Mouse (Mus musculus) left cerebral cortex, adult 18-20 months (tissue): ENCODE data around the gene Usp21. TPM values are rescaled to one million over a fixed set of nuclear protein-coding genes. Genes with fewer than 3 reads are reported as not detected.

Experiments used
- DNase-seq, 2 experiments: peaks; one replicate each; pipeline ENCODE4 v3.0.0; 2021 to 2022; ENCODE audit warnings: low spot score in 2 of 2, mixed read lengths in 1 of 2
- total RNA-seq, 2 experiments: library from RNA; stranded (reverse); gene quantifications; 2 replicates each; pipeline ENCODE4 v1.2.3; 2021

The Usp21 gene
- total RNA-seq, 2 experiments from 2014 or later, result 54.5 to 63.0 TPM

GRCm38 (mm10) chr1:171285096-171285892, 2.5 kb downstream of the Usp21 start:
- DNase-seq, result no peak

GRCm38 (mm10) chr1:171284491-171284890, 3.3 kb downstream of the Usp21 start:
- peak in 1 of 2 experiments; percentile 2 for DNase-seq

GRCm38 (mm10) chr1:171283188-171284160, 4.3 kb downstream of the Usp21 start:
- DNase-seq, result peak in 1 of 2 experiments; percentile 1

- DNase-seq, result peak in 1 of 2 experiments; percentile 1
Observed at GRCm38 (mm10) chr1:171282086-171282805, 5.5 kb downstream of the Usp21 start.

GRCm38 (mm10) chr1:171281528-171281923, 6.3 kb downstream of the Usp21 start:
- peak; percentile 77 to 81 for DNase-seq

- DNase-seq, result peak; percentile 88 to 92
Observed at GRCm38 (mm10) chr1:171280916-171281527, 6.8 kb downstream of the Usp21 start, which contains the start of gene Ppox. Gene Ppox (minus strand): TSS chr1:171281186.

- peak; percentile 1 to 8 for DNase-seq
Observed at GRCm38 (mm10) chr1:171280250-171280915, 7.4 kb downstream of the Usp21 start.

- no peak for DNase-seq
Observed at GRCm38 (mm10) chr1:171279721-171280120, 8.1 kb downstream of the Usp21 start.

- peak in 1 of 2 experiments; percentile 0 for DNase-seq
Observed at GRCm38 (mm10) chr1:171279012-171279705, 8.6 kb downstream of the Usp21 start.

- DNase-seq, result no peak
Observed at GRCm38 (mm10) chr1:171278436-171278835, 9.4 kb downstream of the Usp21 start.

GRCm38 (mm10) chr1:171277736-171278135, 10.1 kb downstream of the Usp21 start:
- DNase-seq, result no peak

- DNase-seq, result no peak
Observed at GRCm38 (mm10) chr1:171276110-171276748, 11.6 kb downstream of the Usp21 start.

GRCm38 (mm10) chr1:171275144-171275734, 12.6 kb downstream of the Usp21 start:
- no peak for DNase-seq

- DNase-seq, result no peak
Observed at GRCm38 (mm10) chr1:171274171-171274570, 13.6 kb downstream of the Usp21 start.

- no peak for DNase-seq
Observed at GRCm38 (mm10) chr1:171272086-171272485, 15.7 kb downstream of the Usp21 start.

- DNase-seq, result no peak
Observed at GRCm38 (mm10) chr1:171271622-171272021, 16.2 kb downstream of the Usp21 start.

- DNase-seq, result no peak
Observed at GRCm38 (mm10) chr1:171271196-171271595, 16.6 kb downstream of the Usp21 start.

- DNase-seq, result no peak
Observed at GRCm38 (mm10) chr1:171270573-171270900, 17.3 kb downstream of the Usp21 start.
